Mouse (Mus musculus) embryo, embryonic 9.5 days (tissue): ENCODE data around the gene Vmn1r64.
"Not testable (repeated sequence)": the region's sequence is repeated elsewhere in the genome, so short reads cannot be mapped to it uniquely, and the experiment has no call there.

Source experiments
- DNase-seq: peaks from one replicate; pipeline ENCODE4 v3.0.0-alpha.2; 2017; ENCODE audit errors: extremely low spot score

Gene Vmn1r64

GRCm38 (mm10) chr7:5884442-5884841 lies at the start of gene Vmn1r64:
Gene Vmn1r64 (minus strand): TSS chr7:5884542.
- no peak for DNase-seq

DNA sequence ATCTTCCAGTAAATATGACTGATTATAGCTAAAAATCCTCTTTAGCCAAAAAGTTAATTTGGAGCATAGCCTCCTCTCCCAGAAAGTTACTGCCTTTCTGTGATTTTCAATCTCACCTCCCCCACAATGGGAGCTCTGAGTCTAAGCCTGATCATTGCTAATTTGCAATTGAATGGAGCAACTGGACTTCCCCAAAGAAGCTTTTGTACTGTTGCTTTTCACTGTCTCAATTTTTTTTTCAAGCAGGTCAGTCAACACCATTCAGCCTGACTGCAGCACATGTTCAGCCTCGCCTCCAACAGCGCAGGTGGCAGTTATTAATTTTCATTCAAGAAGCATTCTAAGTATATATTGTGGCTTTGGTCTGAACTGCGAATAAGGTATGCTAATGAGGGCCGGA lies 14.9 kb upstream of the Vmn1r64 start:
- no peak for DNase-seq

- DNase-seq = not testable (repeated sequence)
Observed at GRCm38 (mm10) chr7:5897245-5897644, 12.9 kb upstream of the Vmn1r64 start.
